Mouse (Mus musculus) testis, adult 2 months (tissue): ENCODE data around the gene Ift57. TPM values are rescaled to one million over a fixed set of nuclear protein-coding genes. Genes with fewer than 3 reads are reported as not detected.

Source experiments
- H3K27ac ChIP-seq: fragments of 200-500 bp; 2 replicates; pipeline ENCODE4 v1.5.1; 2012; ENCODE audit warnings: low read depth, low read length; ENCODE audit not compliant: control insufficient read depth, insufficient read depth
- H3K27me3 ChIP-seq: fragments of 200-500 bp; 2 replicates; pipeline ENCODE4 v1.6.1; 2012; ENCODE audit warnings: mild to moderate bottlenecking, low read length, moderate library complexity; ENCODE audit not compliant: control insufficient read depth, insufficient read depth
- H3K36me3 ChIP-seq: fragments of 200-500 bp; 2 replicates; pipeline ENCODE4 v1.6.1; 2012; ENCODE audit warnings: mild to moderate bottlenecking, low read length; ENCODE audit not compliant: control insufficient read depth, insufficient read depth
- H3K4me1 ChIP-seq: fragments of 200-500 bp; 2 replicates; pipeline ENCODE4 v1.6.1; 2012; ENCODE audit warnings: low read length; ENCODE audit not compliant: control insufficient read depth, insufficient read depth
- H3K4me3 ChIP-seq: fragments of 200-500 bp; 2 replicates; pipeline ENCODE4 v1.5.1; 2012; ENCODE audit warnings: low read depth, mild to moderate bottlenecking, low read length, moderate library complexity, mixed read lengths; ENCODE audit not compliant: control insufficient read depth
- CTCF ChIP-seq: fragments of 200-500 bp; IDR thresholded peaks from 2 replicates; pipeline ENCODE4 v1.5.1; 2012; ENCODE audit warnings: low read depth, mild to moderate bottlenecking, inconsistent platforms, low read length, moderate library complexity; ENCODE audit not compliant: control insufficient read depth, insufficient read depth, insufficient replicate concordance
- POLR2A ChIP-seq: fragments of 200-500 bp; IDR thresholded peaks from 2 replicates; pipeline ENCODE4 v1.6.1; 2012; ENCODE audit warnings: low read depth, mild to moderate bottlenecking, inconsistent platforms, low read length, moderate library complexity; ENCODE audit not compliant: control insufficient read depth
- polyA plus RNA-seq: library from polyadenylated mRNA; depleted of rRNA; stranded (reverse); fragments of >200 nt; gene quantifications from 2 replicates; pipeline ENCODE4 v1.2.3, GENCODE M21; 2012

Gene Ift57
- polyA plus RNA-seq, 1 experiment, result 26.4 TPM

DNA sequence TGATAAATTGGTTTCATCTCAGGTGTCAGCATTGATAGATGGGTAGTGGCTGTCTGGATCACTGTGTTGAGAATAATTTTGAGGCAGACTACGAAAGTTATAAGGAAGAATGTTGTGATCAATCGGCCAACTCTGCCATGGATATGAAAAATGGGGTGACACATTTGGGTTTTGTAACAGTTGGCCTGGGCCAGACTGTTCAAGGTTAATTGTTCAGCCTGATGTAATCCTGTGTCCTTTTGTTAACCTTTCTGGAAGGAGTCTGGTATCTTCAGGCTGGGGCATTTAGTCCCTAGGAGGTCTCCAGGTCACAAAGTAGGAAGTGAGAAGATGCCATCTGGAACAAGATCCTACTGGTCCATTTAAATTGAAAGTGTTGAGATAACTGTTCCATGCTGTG lies 97.2 kb downstream of the Ift57 start:
- H3K4me3 ChIP-seq, result no peak overlapping the region
- H3K36me3 ChIP-seq, result no peaks in the 10 kb centered on the region
- no peak for TF ChIP-seq CTCF
- no peak for TF ChIP-seq POLR2A
- H3K4me1 ChIP-seq, result no peaks in the 10 kb centered on the region
- H3K27me3 ChIP-seq, result no peaks in the 10 kb centered on the region
- H3K27ac ChIP-seq, result no peak overlapping the region

DNA sequence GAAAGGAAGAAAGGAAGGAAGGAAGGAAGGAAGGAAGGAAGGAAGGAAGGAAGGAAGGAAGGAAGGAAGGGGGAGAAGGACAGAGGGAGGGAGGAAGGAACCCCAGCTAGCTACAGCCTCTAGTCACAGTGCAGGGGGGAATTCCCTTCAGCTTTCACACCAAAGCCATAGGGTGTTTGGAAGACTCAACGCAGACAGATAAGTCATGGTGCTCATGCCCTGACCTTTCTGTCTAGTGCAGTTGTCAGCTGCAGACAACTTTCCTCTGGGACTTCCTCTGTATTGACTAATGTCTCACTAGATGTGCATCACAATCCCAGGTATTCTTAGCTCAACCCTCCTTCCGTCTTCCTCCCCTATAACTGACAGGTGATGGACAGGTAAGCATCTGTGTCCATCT lies 97.9 kb downstream of the Ift57 start:
- TF ChIP-seq CTCF, result no peak
- TF ChIP-seq POLR2A, result no peak
- Histone ChIP-seq H3K4me1 (no peaks in the 10 kb centered on the region), H3K27ac (no peak overlapping the region), H3K27me3 (no peaks in the 10 kb centered on the region), H3K4me3 (no peak overlapping the region), H3K36me3 (no peaks in the 10 kb centered on the region)

DNA sequence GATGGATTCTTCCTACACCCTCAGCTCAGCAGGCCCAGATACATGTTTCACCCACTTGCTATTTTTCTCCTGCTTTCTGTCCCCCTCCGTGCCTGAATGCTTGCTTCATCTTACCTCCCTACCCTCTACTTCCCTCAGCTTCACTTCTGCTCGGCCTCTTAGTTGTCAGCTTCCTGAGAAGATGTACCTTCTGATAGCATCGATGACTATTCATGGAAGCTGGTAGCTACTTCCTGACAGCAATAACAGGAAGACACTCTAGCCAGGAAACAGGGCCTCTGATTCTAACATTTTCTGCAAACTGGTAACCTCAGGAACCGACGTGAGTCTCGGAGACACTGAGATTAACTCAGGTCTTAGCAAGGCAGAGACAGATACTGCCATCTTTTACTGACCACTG lies 99.8 kb downstream of the Ift57 start:
- Histone ChIP-seq H3K4me1 (peaks cover under 1% of the 10 kb centered on the region; the same call in 1 of the 2 replicates), H3K27me3 (no peaks in the 10 kb centered on the region), H3K27ac (no peak overlapping the region), H3K36me3 (no peaks in the 10 kb centered on the region), H3K4me3 (no peak overlapping the region)
- no peak for TF ChIP-seq POLR2A
- no peak for TF ChIP-seq CTCF

DNA sequence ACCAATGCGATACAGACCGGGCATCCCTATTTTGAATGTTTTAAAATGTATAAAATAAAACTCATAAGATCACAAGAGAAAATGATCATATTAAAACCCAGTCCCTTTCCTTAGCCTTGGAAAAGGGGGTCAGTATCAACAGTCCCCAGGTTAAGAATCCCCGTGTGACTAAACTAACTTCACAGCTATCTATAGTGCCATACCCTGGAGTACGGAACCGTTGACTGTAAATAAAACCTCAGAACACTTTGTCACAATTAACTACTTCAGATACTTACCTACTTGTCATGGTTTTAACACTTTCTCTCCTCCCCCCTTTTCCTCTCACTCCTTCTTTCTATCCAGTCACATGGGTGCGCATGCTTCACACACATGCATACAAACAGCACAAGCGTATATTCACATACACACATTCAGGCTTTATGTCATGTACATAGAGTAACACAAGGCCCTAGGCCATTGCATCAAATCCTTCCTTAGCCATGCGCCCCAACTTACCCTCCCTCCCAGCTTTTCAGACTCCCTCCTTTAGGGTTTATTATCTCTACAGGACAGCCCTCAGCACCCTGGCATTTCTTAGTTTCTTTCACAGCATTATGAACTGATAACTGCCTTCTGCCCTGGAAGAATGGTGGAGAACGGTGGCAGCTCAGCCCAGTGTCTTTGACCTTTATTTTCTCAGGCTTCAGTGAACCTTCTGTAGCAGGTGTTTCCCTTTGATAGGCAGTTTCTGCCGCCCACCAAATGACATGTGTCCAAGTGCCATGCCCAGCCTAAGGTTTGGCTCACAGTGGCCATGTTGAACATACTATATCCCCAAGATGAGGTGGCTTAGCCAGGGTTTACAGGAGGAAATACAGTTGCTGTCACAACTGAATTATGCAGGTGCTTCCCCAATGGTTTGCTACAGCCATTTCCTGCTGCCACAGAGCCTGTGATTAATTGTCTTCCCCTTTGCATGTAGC lies 100.8 kb downstream of the Ift57 start, which contains the start of gene Cd47:
Gene Cd47, plus strand, starts transcription at position 937 of the 965 bp plus-strand sequence.
- TF ChIP-seq POLR2A (no peak), CTCF (no peak)
- Histone ChIP-seq H3K4me3 (no peak within 1 kb of the TSS), H3K27me3 (no peaks in the 10 kb centered on the region), H3K4me1 (peaks cover 5% of the 10 kb centered on the region), H3K27ac (no peak within 1 kb of the TSS), H3K36me3 (no peaks in the 10 kb centered on the region)

DNA sequence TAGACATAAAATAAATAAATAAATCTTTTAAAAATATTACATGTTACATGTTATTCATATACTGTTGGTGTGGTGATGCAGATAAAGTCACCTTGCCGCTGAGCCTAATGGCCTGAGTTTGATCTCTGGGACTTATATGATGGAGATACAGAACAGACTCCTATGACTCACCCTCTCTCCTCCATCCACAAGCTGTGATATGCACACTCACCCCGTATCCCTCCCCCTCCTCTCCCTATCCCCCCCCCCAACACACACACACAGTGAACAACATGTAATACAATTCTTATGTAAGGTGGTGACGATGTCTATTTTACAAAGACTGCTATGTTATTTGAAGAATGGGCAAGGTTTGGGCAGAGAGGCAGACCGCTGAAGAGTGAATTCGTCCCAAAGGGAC lies 102.0 kb downstream of the Ift57 start:
- H3K36me3 ChIP-seq, result no peaks in the 10 kb centered on the region
- H3K4me3 ChIP-seq, result no peak overlapping the region
- no peak overlapping the region for H3K27ac ChIP-seq
- H3K27me3 ChIP-seq, result no peaks in the 10 kb centered on the region
- no peak for TF ChIP-seq CTCF
- TF ChIP-seq POLR2A, result no peak
- H3K4me1 ChIP-seq, result peaks cover 5% of the 10 kb centered on the region

DNA sequence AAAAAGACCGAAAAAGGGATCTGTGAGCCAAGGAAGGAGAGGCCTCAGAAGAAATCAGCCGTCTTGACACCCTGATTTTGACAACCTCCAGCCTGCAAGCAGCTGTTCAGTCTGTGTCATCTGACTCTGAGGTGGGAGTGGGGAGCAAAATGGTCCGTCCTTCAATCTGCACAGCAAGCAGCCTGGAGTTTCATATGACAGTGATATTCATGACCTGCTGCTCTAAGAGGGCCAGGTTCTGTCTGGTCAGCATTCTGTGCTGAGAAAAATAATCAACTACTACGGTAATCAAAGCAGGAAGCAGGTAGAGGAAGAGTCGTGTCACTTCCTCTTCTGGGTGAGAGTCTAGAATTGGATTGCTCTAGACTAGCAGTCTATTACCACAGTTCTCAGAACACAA lies 102.4 kb downstream of the Ift57 start:
- no peaks in the 10 kb centered on the region for H3K36me3 ChIP-seq
- no peak for TF ChIP-seq POLR2A
- TF ChIP-seq CTCF, result no peak
- H3K4me1 ChIP-seq, result peaks cover 5% of the 10 kb centered on the region
- H3K27ac ChIP-seq, result no peak overlapping the region
- H3K4me3 ChIP-seq, result no peak overlapping the region
- no peaks in the 10 kb centered on the region for H3K27me3 ChIP-seq

DNA sequence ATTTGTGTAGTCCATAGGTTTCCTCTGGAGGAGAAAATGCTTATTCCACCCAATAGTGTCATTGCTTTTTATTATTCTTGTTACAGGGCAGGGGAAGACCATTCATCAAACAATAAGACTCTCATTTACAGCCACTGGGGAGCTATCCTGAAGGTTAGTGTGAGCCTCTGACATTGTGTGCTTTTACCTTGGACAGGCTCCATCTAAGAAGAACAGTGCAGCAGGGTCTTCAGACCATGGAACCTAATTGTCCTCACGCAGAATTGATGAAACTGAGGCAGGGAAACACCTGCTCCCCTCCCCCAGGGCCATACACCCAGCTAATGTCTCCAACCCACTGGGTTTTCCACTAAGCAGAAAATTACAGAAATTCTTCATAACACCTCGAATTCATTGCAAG lies 104.0 kb downstream of the Ift57 start:
- Histone ChIP-seq H3K4me1 (peaks cover 5% of the 10 kb centered on the region), H3K27me3 (no peaks in the 10 kb centered on the region), H3K4me3 (no peak overlapping the region), H3K36me3 (no peaks in the 10 kb centered on the region), H3K27ac (no peak overlapping the region)
- no peak for TF ChIP-seq POLR2A
- TF ChIP-seq CTCF, result no peak
